Mouse (Mus musculus): ENCODE measurements around the gene Pskh1. TPM values are rescaled to one million over a fixed set of nuclear protein-coding genes. Genes with fewer than 3 reads are reported as not detected.

The Pskh1 gene
- 16.9 and 17.5 TPM in 2 replicates for polyA plus RNA-seq (2015; fragmentation: Nextera tagmentation; extraction: Ambion mirVana)

GRCm38 (mm10) chr8:105900180-105900940 lies at the start of gene Pskh1:
Pskh1 (plus strand) TSS chr8:105900441.

GRCm38 (mm10) chr8:105853178-105853577 lies 47.1 kb upstream of the Pskh1 start, which contains the start of gene Cenpt:
Cenpt (minus strand) TSS chr8:105853278.

GRCm38 (mm10) chr8:105854715-105855216 lies 45.5 kb upstream of the Pskh1 start, which contains the start of gene Thap11:
Thap11 (plus strand) TSS chr8:105855132.

GRCm38 (mm10) chr8:105860143-105860981 lies 39.9 kb upstream of the Pskh1 start, which contains the start of gene Nutf2:
Nutf2 (plus strand) TSS chr8:105860580.

GRCm38 (mm10) chr8:105880754-105881520 lies 19.3 kb upstream of the Pskh1 start, which contains the start of gene Edc4:
Edc4 (plus strand) TSS chr8:105880881.

GRCm38 (mm10) chr8:105893339-105893738 lies 6.9 kb upstream of the Pskh1 start, which contains the start of gene Nrn1l:
Nrn1l (plus strand) TSS chr8:105893567.

GRCm38 (mm10) chr8:105933762-105934161 lies 33.5 kb downstream of the Pskh1 start, which contains the start of gene Ctrl:
Ctrl (minus strand) TSS chr8:105933862.

GRCm38 (mm10) chr8:105938306-105938669 lies 38.0 kb downstream of the Pskh1 start, which contains the start of gene Psmb10:
Psmb10 (minus strand) TSS chr8:105938444.

GRCm38 (mm10) chr8:105943321-105943739 lies 43.1 kb downstream of the Pskh1 start, which contains the start of gene Lcat:
Lcat (minus strand) TSS chr8:105943382.

GRCm38 (mm10) chr8:105965905-105966341 lies 65.7 kb downstream of the Pskh1 start, which contains the start of gene Slc12a4:
Slc12a4 (minus strand) TSS chr8:105966097.

GRCm38 (mm10) chr8:105979325-105979724 lies 79.1 kb downstream of the Pskh1 start, which contains the start of gene Dpep3:
Dpep3 (minus strand) TSS chr8:105979429.

Small RNA genes within 50 kb of the gene (microRNA-seq; reads per million reads assigned to microRNA genes)
- gene Mir7074, result not detected

Other genes starting within 250 kb of the Pskh1 start
- 0.08 and 0.12 TPM in 2 replicates for gene Carmil2, start 214.2 kb upstream of the Pskh1 start, polyA plus RNA-seq (2015; fragmentation: Nextera tagmentation; extraction: Ambion mirVana)
- gene Acd, start 199.3 kb upstream of the Pskh1 start, polyA plus RNA-seq (2015; fragmentation: Nextera tagmentation; extraction: Ambion mirVana), result 28.8 and 29.9 TPM in 2 replicates
- 10.8 and 11.4 TPM in 2 replicates for gene Pard6a, start 199.3 kb upstream of the Pskh1 start, polyA plus RNA-seq (2015; fragmentation: Nextera tagmentation; extraction: Ambion mirVana)
- not detected in 2 replicates for gene 4933405L10Rik, start 192.8 kb upstream of the Pskh1 start, polyA plus RNA-seq (2015; fragmentation: Nextera tagmentation; extraction: Ambion mirVana)
- 6.3 and 6.6 TPM in 2 replicates for gene Enkd1, start 192.2 kb upstream of the Pskh1 start, polyA plus RNA-seq (2015; fragmentation: Nextera tagmentation; extraction: Ambion mirVana)
- 8.4 and 11.5 TPM in 2 replicates for gene Gfod2, start 141.8 kb upstream of the Pskh1 start, polyA plus RNA-seq (2015; fragmentation: Nextera tagmentation; extraction: Ambion mirVana)
- 5.3 and 5.5 TPM in 2 replicates for gene Ranbp10, start 73.1 kb upstream of the Pskh1 start, polyA plus RNA-seq (2015; fragmentation: Nextera tagmentation; extraction: Ambion mirVana)
- not detected in 2 replicates for gene Tsnaxip1, start 72.7 kb upstream of the Pskh1 start, polyA plus RNA-seq (2015; fragmentation: Nextera tagmentation; extraction: Ambion mirVana)
- 12.8 and 15.9 TPM in 2 replicates for gene Cenpt, start 47.2 kb upstream of the Pskh1 start, polyA plus RNA-seq (2015; fragmentation: Nextera tagmentation; extraction: Ambion mirVana)
- 34.7 and 37.6 TPM in 2 replicates for gene Thap11, start 45.3 kb upstream of the Pskh1 start, polyA plus RNA-seq (2015; fragmentation: Nextera tagmentation; extraction: Ambion mirVana)
- 135 and 151 TPM in 2 replicates for gene Nutf2, start 39.9 kb upstream of the Pskh1 start, polyA plus RNA-seq (2015; fragmentation: Nextera tagmentation; extraction: Ambion mirVana)
- 16.9 and 18.8 TPM in 2 replicates for gene Edc4, start 19.6 kb upstream of the Pskh1 start, polyA plus RNA-seq (2015; fragmentation: Nextera tagmentation; extraction: Ambion mirVana)
- gene Nrn1l, start 6.9 kb upstream of the Pskh1 start, polyA plus RNA-seq (2015; fragmentation: Nextera tagmentation; extraction: Ambion mirVana), result 0.30 and 0.36 TPM in 2 replicates
- 0.40 and 0.55 TPM in 2 replicates for gene Ctrl, start 33.4 kb downstream of the Pskh1 start, polyA plus RNA-seq (2015; fragmentation: Nextera tagmentation; extraction: Ambion mirVana)
- gene Psmb10, start 38.0 kb downstream of the Pskh1 start, polyA plus RNA-seq (2015; fragmentation: Nextera tagmentation; extraction: Ambion mirVana), result 41.7 and 50.9 TPM in 2 replicates
- gene Lcat, start 42.9 kb downstream of the Pskh1 start, polyA plus RNA-seq (2015; fragmentation: Nextera tagmentation; extraction: Ambion mirVana), result 0.81 and 0.85 TPM in 2 replicates
- gene Slc12a4, start 65.7 kb downstream of the Pskh1 start, polyA plus RNA-seq (2015; fragmentation: Nextera tagmentation; extraction: Ambion mirVana), result 33.0 and 35.3 TPM in 2 replicates
- 0.18 TPM in 1 of 2 replicates, not detected in the other for gene Dpep3, start 79.0 kb downstream of the Pskh1 start, polyA plus RNA-seq (2015; fragmentation: Nextera tagmentation; extraction: Ambion mirVana)
- 12.1 and 13.2 TPM in 2 replicates for gene Dus2, start 90.9 kb downstream of the Pskh1 start, polyA plus RNA-seq (2015; fragmentation: Nextera tagmentation; extraction: Ambion mirVana)
- not detected in 2 replicates for gene Dpep2nb, start 105.5 kb downstream of the Pskh1 start, polyA plus RNA-seq (2015; fragmentation: Nextera tagmentation; extraction: Ambion mirVana)
- 10.4 and 11.0 TPM in 2 replicates for gene Ddx28, start 111.4 kb downstream of the Pskh1 start, polyA plus RNA-seq (2015; fragmentation: Nextera tagmentation; extraction: Ambion mirVana)
- gene Nfatc3, start 158.4 kb downstream of the Pskh1 start, polyA plus RNA-seq (2015; fragmentation: Nextera tagmentation; extraction: Ambion mirVana), result 2.9 and 3.2 TPM in 2 replicates
- 39.5 and 40.6 TPM in 2 replicates for gene Esrp2, start 236.5 kb downstream of the Pskh1 start, polyA plus RNA-seq (2015; fragmentation: Nextera tagmentation; extraction: Ambion mirVana)
- 7.1 and 7.7 TPM in 2 replicates for gene Pla2g15, start 250.0 kb downstream of the Pskh1 start, polyA plus RNA-seq (2015; fragmentation: Nextera tagmentation; extraction: Ambion mirVana)